Mouse (Mus musculus) neural tube, embryonic 10.5 days (tissue): ENCODE data around the gene Rnf114.
A peak's percentile ranks its signal among the peaks of the same experiment; 100 is the strongest.

Experiments used
- DNase-seq: peaks from one replicate; pipeline ENCODE4 v3.0.0-alpha.2; 2017; ENCODE audit warnings: low spot score; ENCODE audit errors: extremely low spot score

Rnf114 gene

GRCm38 (mm10) chr2:167564551-167565311 lies 72.3 kb downstream of the Rnf114 start:
- DNase-seq = no peak

- no peak for DNase-seq
These were observed 72.8 kb downstream of the Rnf114 start for GRCm38 (mm10) chr2:167565312-167565656.

GRCm38 (mm10) chr2:167565682-167566081 lies 73.2 kb downstream of the Rnf114 start:
- peak; percentile 66 for DNase-seq
